In the genomic region with DNA sequence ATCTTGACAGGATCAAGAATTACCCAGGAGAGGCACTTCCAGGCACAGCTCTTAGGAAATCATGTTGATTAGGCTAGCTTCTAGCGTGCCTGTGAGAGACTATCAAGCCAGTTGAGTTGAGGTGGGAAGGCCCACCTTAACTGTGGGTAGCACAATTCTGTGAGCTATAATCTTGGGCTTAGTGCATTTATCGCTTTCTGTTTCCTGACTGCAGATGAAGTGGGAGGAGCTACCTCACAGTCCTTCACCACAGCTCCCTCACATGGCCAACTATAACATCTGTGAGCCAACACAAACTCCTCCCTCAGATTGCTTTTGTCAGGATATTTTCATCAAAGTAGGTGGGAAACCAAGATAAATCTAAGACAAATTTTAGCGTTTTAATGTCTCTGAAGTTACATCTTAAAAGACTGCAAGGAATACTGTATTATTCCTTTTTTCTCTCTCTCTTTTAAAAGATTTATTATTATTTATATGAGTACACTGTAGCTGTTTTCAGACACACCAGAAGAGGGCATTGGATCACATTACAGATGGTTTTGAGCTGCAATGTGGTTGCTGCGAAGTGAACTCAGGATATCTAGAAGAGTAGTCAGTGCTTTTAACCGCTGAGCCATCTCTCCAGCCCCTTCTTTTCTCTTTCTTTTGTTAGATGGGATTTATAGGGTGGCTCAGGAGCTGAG, we compare ENCODE assay signal across 8 mouse cellular contexts. TPM values are rescaled to one million over a fixed set of nuclear protein-coding genes. Genes with fewer than 3 reads are reported as not detected.
DNase-seq lines count a peak whose midpoint lies in the region; ATAC-seq lines count a peak whose summit lies in the region.

No protein-coding gene starts in this region.

- H3K4me1 ChIP-seq in limb, embryonic 12.5 days (replicated peaks) = no peaks in the 10 kb centered on the region
- peaks cover 12% of the 10 kb centered on the region; the same call in 1 of the 2 replicates for H3K4me1 ChIP-seq in limb, embryonic 10.5 days
- H3K4me1 ChIP-seq in embryonic facial prominence, embryonic 15.5 days = peaks cover 3% of the 10 kb centered on the region; the same call in 1 of the 2 replicates
- H3K4me1 ChIP-seq in hindbrain, embryonic 12.5 days = no peaks in the 10 kb centered on the region
- peaks cover 9% of the 10 kb centered on the region for H3K4me1 ChIP-seq in liver, embryonic 13.5 days (replicated peaks)

- no peak overlapping the region; the same call in 1 of the 2 replicates for H3K27ac ChIP-seq in limb, embryonic 12.5 days
- H3K27ac ChIP-seq in limb, embryonic 10.5 days = no peak overlapping the region
- H3K27ac ChIP-seq in embryonic facial prominence, embryonic 15.5 days (replicated peaks) = 0 out of 2 replicates have a peak overlapping the region, but pooled peaks have one; percentile 5
- H3K27ac ChIP-seq in hindbrain, embryonic 12.5 days = no peak overlapping the region
- H3K27ac ChIP-seq in liver, embryonic 13.5 days = no peak overlapping the region

- no peaks in the 10 kb centered on the region for H3K36me3 ChIP-seq in limb, embryonic 12.5 days
- no peaks in the 10 kb centered on the region for H3K36me3 ChIP-seq in limb, embryonic 10.5 days
- no peaks in the 10 kb centered on the region for H3K36me3 ChIP-seq in embryonic facial prominence, embryonic 15.5 days
- no peaks in the 10 kb centered on the region for H3K36me3 ChIP-seq in hindbrain, embryonic 12.5 days
- H3K36me3 ChIP-seq in liver, embryonic 13.5 days = no peaks in the 10 kb centered on the region

- 12% methylated on average over 5 of the region's 5 CpGs for WGBS in limb, embryonic 12.5 days
- 14% methylated on average over 5 of the region's 5 CpGs for WGBS in limb, embryonic 10.5 days
- 7% methylated on average over 5 of the region's 5 CpGs for WGBS in embryonic facial prominence, embryonic 15.5 days
- 17% methylated on average over 5 of the region's 5 CpGs for WGBS in hindbrain, embryonic 12.5 days
- 10% methylated on average over 5 of the region's 5 CpGs for WGBS in liver, embryonic 13.5 days (ENCODE audit: insufficient replicate concordance)

- no peak overlapping the region for H3K9ac ChIP-seq in limb, embryonic 12.5 days (replicated peaks)
- no peak overlapping the region for H3K9ac ChIP-seq in embryonic facial prominence, embryonic 15.5 days
- no peak overlapping the region for H3K9ac ChIP-seq in hindbrain, embryonic 12.5 days
- peak overlapping the region; percentile 39; the same call in 1 of the 2 replicates for H3K9ac ChIP-seq in liver, embryonic 13.5 days

- H3K4me3 ChIP-seq in limb, embryonic 12.5 days (replicated peaks) = no peak overlapping the region
- H3K4me3 ChIP-seq in limb, embryonic 10.5 days = no peak overlapping the region
- no peak overlapping the region for H3K4me3 ChIP-seq in embryonic facial prominence, embryonic 15.5 days (replicated peaks)
- H3K4me3 ChIP-seq in hindbrain, embryonic 12.5 days = no peak overlapping the region
- no peak overlapping the region for H3K4me3 ChIP-seq in liver, embryonic 13.5 days (replicated peaks)

- no peak for ATAC-seq in limb, embryonic 12.5 days (ENCODE audit: insufficient number of reproducible peaks, insufficient read depth, low FRiP score, low TSS enrichment, low read depth)
- no peak for ATAC-seq in embryonic facial prominence, embryonic 15.5 days (ENCODE audit: insufficient number of reproducible peaks, low FRiP score, low TSS enrichment, low read depth)
- ATAC-seq in hindbrain, embryonic 12.5 days (ENCODE audit: low FRiP score) = no peak
- peak; percentile 39 for ATAC-seq in liver, embryonic 13.5 days (ENCODE audit: low read depth)

- peak overlapping the region; percentile 24; the same call in 1 of the 2 replicates for H3K4me2 ChIP-seq in limb, embryonic 12.5 days
- 0 out of 2 replicates have a peak overlapping the region, but pooled peaks have one; percentile 4 for H3K4me2 ChIP-seq in embryonic facial prominence, embryonic 15.5 days (replicated peaks)
- peak overlapping the region; percentile 29; the same call in 1 of the 2 replicates for H3K4me2 ChIP-seq in hindbrain, embryonic 12.5 days (replicated peaks)
- H3K4me2 ChIP-seq in liver, embryonic 13.5 days = peak overlapping the region; percentile 41

- no peaks in the 10 kb centered on the region for H3K9me3 ChIP-seq in limb, embryonic 12.5 days
- H3K9me3 ChIP-seq in limb, embryonic 10.5 days (replicated peaks) = no peaks in the 10 kb centered on the region
- H3K9me3 ChIP-seq in embryonic facial prominence, embryonic 15.5 days (replicated peaks) = no peaks in the 10 kb centered on the region
- no peaks in the 10 kb centered on the region for H3K9me3 ChIP-seq in hindbrain, embryonic 12.5 days (replicated peaks)
- H3K9me3 ChIP-seq in liver, embryonic 13.5 days (replicated peaks) = no peaks in the 10 kb centered on the region

- H3K27me3 ChIP-seq in limb, embryonic 12.5 days = no peaks in the 10 kb centered on the region
- no peaks in the 10 kb centered on the region for H3K27me3 ChIP-seq in limb, embryonic 10.5 days (ENCODE audit: low read depth, poor library complexity, severe bottlenecking)
- H3K27me3 ChIP-seq in embryonic facial prominence, embryonic 15.5 days = no peaks in the 10 kb centered on the region
- H3K27me3 ChIP-seq in hindbrain, embryonic 12.5 days = no peaks in the 10 kb centered on the region
- H3K27me3 ChIP-seq in liver, embryonic 13.5 days = peaks cover 7% of the 10 kb centered on the region; the same call in 1 of the 2 replicates

- DNase-seq in limb, embryonic 10.5 days (ENCODE audit: low spot score) = no peak
- peak; percentile 78 for DNase-seq in NIH3T3 (ENCODE audit: low read depth)
- peak; percentile 51 for DNase-seq in liver, embryonic 13.5 days
- peak; percentile 43 for DNase-seq in retina, adult 2 months (ENCODE audit: low read depth, low spot score)
- no peak for DNase-seq in cerebellum, adult 11 months

RNA-seq across cellular contexts. Expression of a gene that starts 5.4 kb away (rescaled TPM):
- 43.2 and 44.2 TPM in 2 replicates for polyA plus RNA-seq in limb, embryonic 12.5 days (2016; fragmentation: Nextera tagmentation; extraction: Ambion mirVana)
- 53.2 and 55.1 TPM in 2 replicates for polyA plus RNA-seq in limb, embryonic 10.5 days (2016; fragmentation: Nextera tagmentation; extraction: Ambion mirVana)
- 45.9 and 54.6 TPM in 2 replicates for polyA plus RNA-seq in embryonic facial prominence, embryonic 15.5 days (2015; fragmentation: Nextera tagmentation; extraction: Ambion mirVana)
- polyA plus RNA-seq in hindbrain, embryonic 12.5 days (2016; fragmentation: Nextera tagmentation; extraction: Ambion mirVana) = 45.2 and 51.7 TPM in 2 replicates
- polyA plus RNA-seq in liver, embryonic 13.5 days (2015; fragmentation: Nextera tagmentation; extraction: Ambion mirVana) = 15.8 and 20.2 TPM in 2 replicates

RNA-seq across cellular contexts. Expression of a gene that starts 32.1 kb away (rescaled TPM):
- 87.7 and 88.5 TPM in 2 replicates for polyA plus RNA-seq in limb, embryonic 12.5 days (2016; fragmentation: Nextera tagmentation; extraction: Ambion mirVana)
- 70.4 and 81.3 TPM in 2 replicates for polyA plus RNA-seq in limb, embryonic 10.5 days (2016; fragmentation: Nextera tagmentation; extraction: Ambion mirVana)
- polyA plus RNA-seq in embryonic facial prominence, embryonic 15.5 days (2015; fragmentation: Nextera tagmentation; extraction: Ambion mirVana) = 91.5 and 93.4 TPM in 2 replicates
- 63.9 and 64.7 TPM in 2 replicates for polyA plus RNA-seq in hindbrain, embryonic 12.5 days (2016; fragmentation: Nextera tagmentation; extraction: Ambion mirVana)
- polyA plus RNA-seq in liver, embryonic 13.5 days (2015; fragmentation: Nextera tagmentation; extraction: Ambion mirVana) = 14.3 TPM in 2 replicates

Comparison
In these comparisons a context has a peak if more than half of its experiments do, and no peak if none do; other contexts are left out.
1. DNase-seq: peak in NIH3T3 (single experiment), liver, embryonic 13.5 days (single experiment) and retina, adult 2 months (single experiment); none in limb, embryonic 10.5 days (single experiment) and cerebellum, adult 11 months (single experiment).
2. Peak in every context shown above with its lines, with median percentiles within 50 percentile points of each other: H3K4me2 ChIP-seq.